Mouse (Mus musculus) thymus, adult 2 months (tissue): ENCODE results near the gene Glod4. TPM values are rescaled to one million over a fixed set of nuclear protein-coding genes. Genes with fewer than 3 reads are reported as not detected.

Source experiments
- DNase-seq: peaks from one replicate; pipeline ENCODE4 v3.0.0; 2021
- H3K27ac ChIP-seq: fragments of 200-500 bp; 2 replicates; pipeline ENCODE4 v1.5.1; 2012; ENCODE audit warnings: low read length, control low read depth; ENCODE audit not compliant: control insufficient read depth, insufficient read depth
- H3K27me3 ChIP-seq: fragments of 200-500 bp; 2 replicates; pipeline ENCODE4 v1.6.1; 2012; ENCODE audit warnings: mild to moderate bottlenecking, low read length, moderate library complexity, mixed read lengths; ENCODE audit not compliant: control insufficient read depth, insufficient read depth
- H3K36me3 ChIP-seq: fragments of 200-500 bp; 2 replicates; pipeline ENCODE4 v1.6.1; 2012; ENCODE audit warnings: mild to moderate bottlenecking, low read length, moderate library complexity; ENCODE audit not compliant: control insufficient read depth, insufficient read depth
- H3K4me1 ChIP-seq: fragments of 200-500 bp; replicated peaks from 2 replicates; pipeline ENCODE4 v1.6.1; 2012; ENCODE audit warnings: low read length; ENCODE audit not compliant: control insufficient read depth, insufficient read depth
- H3K4me3 ChIP-seq: fragments of 200-500 bp; 2 replicates; pipeline ENCODE4 v1.5.1; 2012; ENCODE audit warnings: mild to moderate bottlenecking, low read length, control low read depth, moderate library complexity; ENCODE audit not compliant: control insufficient read depth, insufficient read depth
- CTCF ChIP-seq: fragments of 200-500 bp; IDR thresholded peaks from 2 replicates; pipeline ENCODE4 v1.5.1; 2012; ENCODE audit warnings: mild to moderate bottlenecking, control low read depth, low read length, moderate library complexity, borderline replicate concordance; ENCODE audit not compliant: control insufficient read depth, poor library complexity, insufficient read depth; ENCODE audit errors: extremely low read depth
- POLR2A ChIP-seq: fragments of 200-500 bp; IDR thresholded peaks from 2 replicates; pipeline ENCODE4 v1.6.1; 2012; ENCODE audit warnings: mild to moderate bottlenecking, low read length, control low read depth, moderate library complexity; ENCODE audit not compliant: control insufficient read depth, poor library complexity, insufficient read depth; ENCODE audit errors: extremely low read depth
- WGBS: fragments of 180-500 bp; shearing (Covaris S2); methylation state at CpG from one replicate; pipeline ENCODE4 v1.1.7; 2018; 5-methylcytosine and 5-hydroxymethylcytosine counted together
- polyA plus RNA-seq: library from polyadenylated mRNA; depleted of rRNA; stranded (reverse); fragments of >200 nt; gene quantifications from 2 replicates; pipeline ENCODE4 v1.2.3, GENCODE M21; 2012

The Glod4 gene
- polyA plus RNA-seq, 1 experiment, result 6.6 TPM

DNA sequence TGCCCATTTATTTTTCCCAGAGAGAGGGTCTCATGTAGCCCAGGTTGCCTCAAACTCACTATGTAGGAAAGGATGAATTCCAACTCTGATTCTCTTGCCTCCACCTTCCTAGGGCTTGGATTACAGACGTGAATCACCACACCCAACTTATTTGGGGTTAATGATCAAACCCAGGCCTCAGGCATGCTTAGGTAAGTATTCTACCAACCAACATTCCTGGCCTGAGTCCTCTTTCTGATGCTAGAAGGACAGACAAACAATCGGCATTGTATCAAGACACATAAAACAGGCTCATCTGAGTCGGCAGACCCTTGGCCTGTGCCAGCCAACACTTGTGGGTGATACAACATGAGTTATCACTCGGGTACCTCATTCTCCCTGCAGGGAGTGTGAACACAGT lies 122.4 kb downstream of the Glod4 start:
- TF ChIP-seq CTCF (no peak), POLR2A (no peak)
- Histone ChIP-seq H3K36me3 (peaks cover 16% of the 10 kb centered on the region), H3K27me3 (no peaks in the 10 kb centered on the region), H3K4me3 (no peak overlapping the region), H3K4me1 (no peaks in the 10 kb centered on the region), H3K27ac (no peak overlapping the region)
- WGBS, result 92% methylated on average over 4 of the region's 4 CpGs
- no peak for DNase-seq

DNA sequence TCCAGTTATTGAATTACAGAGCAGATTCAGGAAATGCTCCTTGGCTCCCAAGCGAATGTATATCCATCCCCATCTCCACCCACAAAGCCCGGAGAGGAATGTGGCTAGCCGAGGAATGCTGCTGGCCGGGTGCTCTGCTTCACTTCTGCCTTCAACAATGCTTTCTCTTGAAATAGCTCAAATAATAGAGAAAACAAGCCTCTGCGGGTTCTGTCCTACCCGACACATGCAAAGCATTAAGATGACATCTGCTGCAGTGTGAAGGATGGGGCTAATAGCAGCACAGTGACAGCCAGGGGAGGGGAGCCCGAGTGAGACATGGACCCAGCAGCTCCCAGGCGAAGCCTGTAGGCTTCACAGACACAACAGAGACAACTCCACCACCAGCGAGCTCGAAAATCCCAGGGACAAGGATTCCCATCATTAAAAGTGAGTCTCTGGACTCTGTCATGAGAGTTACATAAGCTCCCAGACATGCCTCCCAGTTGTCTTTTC lies 123.1 kb downstream of the Glod4 start:
- no peak overlapping the region for H3K4me3 ChIP-seq
- H3K27me3 ChIP-seq, result no peaks in the 10 kb centered on the region
- no peak overlapping the region for H3K27ac ChIP-seq
- H3K4me1 ChIP-seq, result no peaks in the 10 kb centered on the region
- H3K36me3 ChIP-seq, result peaks cover 17% of the 10 kb centered on the region
- TF ChIP-seq POLR2A, result no peak
- no peak for TF ChIP-seq CTCF
- WGBS, result 95% methylated on average over 10 of the region's 10 CpGs
- DNase-seq, result no peak

DNA sequence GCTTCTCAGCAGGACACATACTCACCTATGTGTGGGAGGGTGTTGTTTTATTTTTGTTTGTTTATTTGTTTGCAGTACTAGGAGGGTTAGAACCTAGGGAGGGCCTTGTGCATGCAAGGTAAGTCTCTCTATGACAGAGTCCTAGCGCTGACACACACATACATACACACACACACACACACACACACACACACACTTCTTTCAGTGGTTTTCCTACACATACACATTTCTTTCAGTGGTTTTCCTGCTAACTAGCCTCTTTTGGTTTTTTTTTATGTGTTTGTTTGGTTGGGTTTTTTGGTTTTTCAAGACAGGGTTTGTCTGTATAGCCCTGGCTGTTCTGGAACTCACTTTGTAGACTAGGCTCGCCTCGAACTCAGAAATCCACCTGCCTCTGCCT lies 133.1 kb downstream of the Glod4 start:
- 23% methylated on average over 3 of the region's 3 CpGs for WGBS
- no peaks in the 10 kb centered on the region for H3K27me3 ChIP-seq
- no peak for DNase-seq
- no peak overlapping the region for H3K27ac ChIP-seq
- TF ChIP-seq POLR2A (no peak), CTCF (no peak)
- H3K36me3 ChIP-seq, result peaks cover 15% of the 10 kb centered on the region
- H3K4me3 ChIP-seq, result no peak overlapping the region
- peaks cover 7% of the 10 kb centered on the region for H3K4me1 ChIP-seq

DNA sequence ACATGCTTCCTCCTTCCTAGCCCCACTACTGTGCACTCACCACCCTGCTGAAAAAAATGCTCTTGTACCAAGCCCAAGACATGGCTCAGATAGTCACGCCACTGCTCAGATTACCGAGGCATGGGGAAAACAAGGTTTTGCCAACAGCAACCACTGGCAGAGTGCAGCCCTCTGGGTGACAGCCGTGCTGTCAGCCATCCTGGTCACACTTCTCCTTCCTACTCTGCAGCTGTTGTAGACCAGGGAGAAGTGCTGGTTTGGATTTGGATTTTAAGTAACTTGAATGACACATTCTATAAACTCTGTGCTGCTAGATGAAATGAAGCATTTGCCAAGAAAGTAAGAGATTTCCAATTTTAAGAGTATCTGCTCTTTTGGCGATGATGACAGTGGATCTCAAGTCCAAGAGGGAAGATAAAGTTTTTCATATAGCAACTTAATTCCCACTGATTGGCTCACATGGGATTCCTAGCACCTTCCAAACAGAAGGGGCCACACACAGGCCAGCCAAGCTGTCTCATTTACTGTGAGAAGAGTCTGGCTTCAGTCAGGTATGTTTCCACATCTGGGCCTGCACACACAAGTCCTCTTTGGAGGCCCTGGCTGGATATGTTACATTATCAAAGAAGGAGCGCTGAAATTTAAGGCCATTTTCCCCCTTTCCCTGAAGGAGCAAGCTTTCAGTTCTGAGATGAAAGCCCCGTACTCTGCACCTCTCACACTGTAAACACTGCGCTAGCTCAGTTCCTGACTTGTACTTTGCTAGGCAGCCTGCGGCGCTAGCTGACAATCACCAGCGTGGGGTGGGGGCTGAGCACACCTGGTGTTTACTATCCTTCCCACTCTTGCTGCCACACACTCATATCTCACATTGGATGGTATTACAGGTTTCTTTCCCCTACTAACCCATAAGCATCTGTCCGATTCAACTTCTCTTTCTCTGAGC lies 136.7 kb downstream of the Glod4 start:
- Histone ChIP-seq H3K4me1 (peaks cover 7% of the 10 kb centered on the region), H3K4me3 (no peak overlapping the region), H3K27me3 (no peaks in the 10 kb centered on the region), H3K27ac (peak overlapping the region; percentile 86), H3K36me3 (peaks cover under 1% of the 10 kb centered on the region; the same call in 1 of the 2 replicates)
- 27% methylated on average over 11 of the region's 11 CpGs for WGBS
- peak; percentile 63 for DNase-seq
- no peak for TF ChIP-seq POLR2A

DNA sequence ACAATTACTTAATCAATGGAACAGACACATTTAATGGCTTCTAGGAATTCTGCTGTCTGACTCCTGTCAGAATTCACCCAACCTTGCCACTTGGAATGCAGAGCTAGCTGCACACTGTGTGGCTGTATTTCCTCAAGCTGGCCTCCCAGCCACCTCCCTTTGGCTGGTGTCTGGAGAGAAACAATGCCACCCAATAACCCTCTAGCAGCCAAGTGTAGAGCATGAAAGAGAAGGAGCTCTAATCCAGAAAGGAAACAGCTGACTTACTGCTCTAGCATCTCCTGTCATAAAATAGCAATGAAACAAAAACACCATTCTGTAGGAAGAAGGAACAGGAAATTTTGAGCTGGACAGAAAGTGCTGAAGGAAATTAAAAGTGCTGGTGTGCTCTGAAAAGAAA lies 142.4 kb downstream of the Glod4 start:
- no peak overlapping the region for H3K4me3 ChIP-seq
- H3K36me3 ChIP-seq, result peaks cover 13% of the 10 kb centered on the region
- no peaks in the 10 kb centered on the region for H3K27me3 ChIP-seq
- H3K27ac ChIP-seq, result no peak overlapping the region
- DNase-seq, result no peak
- no peak for TF ChIP-seq CTCF
- no peak for TF ChIP-seq POLR2A
- H3K4me1 ChIP-seq, result no peaks in the 10 kb centered on the region

DNA sequence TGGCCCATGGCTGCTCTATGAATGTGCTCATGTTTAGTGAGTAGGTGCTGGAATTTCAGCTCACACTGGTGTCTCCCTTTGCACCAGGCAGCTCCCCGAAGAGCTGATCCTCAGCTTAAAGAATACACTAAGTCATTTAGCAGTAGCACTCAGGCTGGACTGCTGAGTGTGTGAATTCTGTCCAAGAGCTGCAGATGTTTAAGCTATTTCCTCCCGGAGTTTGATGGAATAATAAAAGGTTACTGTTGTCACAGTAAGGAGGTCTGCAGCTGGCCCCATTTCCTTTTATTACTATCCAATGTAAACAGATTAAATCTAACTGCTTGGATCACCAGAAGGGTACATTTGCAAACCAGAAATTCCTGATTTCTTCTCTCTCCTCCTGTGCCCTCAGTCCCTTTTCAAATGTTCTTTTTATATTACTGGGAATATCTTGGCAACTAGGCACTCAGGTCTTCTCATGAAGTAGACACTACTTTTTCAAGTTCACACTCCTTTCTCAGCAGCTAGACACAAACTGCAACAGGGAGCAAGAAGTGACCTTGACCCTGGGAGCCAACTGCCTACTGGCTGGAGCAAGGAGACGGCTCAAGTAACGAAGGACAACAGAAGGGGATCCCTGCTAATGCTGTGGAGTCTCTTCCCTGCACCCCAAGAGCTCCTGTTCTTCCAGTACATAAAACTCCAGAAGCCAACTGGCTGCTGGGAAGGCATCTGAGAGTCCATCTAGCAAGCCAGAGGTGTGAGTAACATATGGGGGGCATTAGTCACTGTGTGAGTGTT lies 144.1 kb downstream of the Glod4 start:
- H3K27ac ChIP-seq, result no peak overlapping the region
- DNase-seq, result no peak

More for the DNA sequence above, 144.1 kb downstream of the Glod4 start:
- H3K4me3 ChIP-seq, result no peak overlapping the region
- H3K36me3 ChIP-seq, result peaks cover 13% of the 10 kb centered on the region
- no peaks in the 10 kb centered on the region for H3K4me1 ChIP-seq
- TF ChIP-seq POLR2A, result no peak
- no peak for TF ChIP-seq CTCF
- no peaks in the 10 kb centered on the region for H3K27me3 ChIP-seq
- 91% methylated on average over 4 of the region's 4 CpGs for WGBS
